Mouse (Mus musculus) MN1 (cell line): ENCODE data around the gene Art4.
A peak's percentile ranks its signal among the peaks of the same experiment; 100 is the strongest.

Source experiments
- DNase-seq: peaks from one replicate; pipeline ENCODE4 v3.0.0-alpha.2; 2016; ENCODE audit warnings: low spot score

Gene Art4

DNA sequence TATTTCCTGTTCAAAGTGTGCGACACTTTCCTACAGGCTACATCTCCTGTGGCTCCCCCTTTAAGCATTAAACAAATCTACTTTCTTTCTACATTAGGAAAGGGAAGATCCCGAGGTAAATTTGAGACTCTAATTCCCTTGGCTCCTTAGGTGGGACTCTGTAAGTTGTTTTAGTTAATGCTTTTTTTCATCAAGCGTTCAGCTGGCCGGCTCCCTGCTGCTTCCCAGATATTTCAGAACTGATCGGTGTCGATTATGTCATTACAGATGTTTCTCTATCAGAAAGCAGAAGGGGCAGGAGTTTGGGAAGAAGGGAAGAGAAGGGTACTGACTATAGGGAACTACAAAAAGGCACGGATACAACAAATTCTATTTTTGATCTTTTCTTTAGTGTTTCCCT is 30.4 kb downstream of the Art4 start:
- peak; percentile 42 for DNase-seq

DNA sequence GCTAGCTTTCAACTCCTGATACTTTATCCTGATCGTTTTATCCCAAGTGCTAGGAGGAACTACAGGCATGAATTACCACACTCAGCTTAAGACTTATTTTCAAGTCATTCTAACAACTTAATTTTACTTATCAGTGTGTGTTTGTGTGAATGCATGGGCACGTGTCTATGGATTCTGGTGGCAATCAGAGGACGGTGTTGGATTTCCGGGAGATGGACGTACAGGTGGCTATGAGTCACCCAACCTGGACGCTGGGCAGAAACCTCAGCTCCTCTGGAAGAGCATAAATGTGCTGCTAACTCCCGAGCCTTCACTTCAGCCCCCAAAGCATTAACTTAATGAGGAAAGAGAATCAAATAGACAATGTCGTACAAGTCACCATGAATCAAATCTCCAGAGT is 32.5 kb downstream of the Art4 start:
- no peak for DNase-seq

DNA sequence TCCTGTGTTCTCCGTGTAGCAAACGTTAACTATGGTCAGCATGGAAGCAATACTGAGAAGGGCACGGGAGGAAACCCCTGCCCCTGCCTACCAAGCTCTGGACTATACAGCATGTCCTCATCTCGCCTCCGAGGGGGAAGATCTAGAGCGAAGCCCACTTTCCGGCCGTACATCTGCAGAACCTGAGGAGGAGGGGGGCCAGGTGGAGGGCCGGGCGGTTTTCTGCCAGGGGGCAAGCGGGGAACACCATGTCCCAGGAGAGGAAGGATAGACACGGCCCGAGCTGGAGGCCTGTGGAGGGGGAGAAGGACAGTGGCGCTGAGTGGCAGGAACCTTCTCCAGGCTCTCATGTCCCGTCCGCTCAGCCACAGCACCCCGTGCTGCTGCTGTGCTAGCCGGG is 36.4 kb downstream of the Art4 start:
- no peak for DNase-seq

DNA sequence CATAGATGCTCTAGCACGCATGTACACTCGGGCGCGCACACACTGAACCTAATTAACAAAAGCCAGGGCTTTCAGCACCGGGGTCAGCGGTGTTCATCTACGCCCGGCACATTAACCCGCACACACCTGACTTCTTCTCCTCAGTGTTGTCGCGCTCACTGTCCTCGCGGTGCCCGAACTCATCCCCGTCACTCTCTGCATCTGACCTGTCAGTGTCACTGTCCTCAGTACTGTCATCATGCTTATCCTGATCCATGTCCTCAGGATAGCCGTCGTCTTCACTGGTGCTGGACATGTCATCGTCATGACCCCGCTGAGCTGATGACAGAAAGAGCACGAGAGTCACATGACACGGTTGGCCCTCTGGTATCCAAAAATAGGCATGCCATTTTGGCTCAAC is 37.2 kb downstream of the Art4 start:
- DNase-seq, result no peak

DNA sequence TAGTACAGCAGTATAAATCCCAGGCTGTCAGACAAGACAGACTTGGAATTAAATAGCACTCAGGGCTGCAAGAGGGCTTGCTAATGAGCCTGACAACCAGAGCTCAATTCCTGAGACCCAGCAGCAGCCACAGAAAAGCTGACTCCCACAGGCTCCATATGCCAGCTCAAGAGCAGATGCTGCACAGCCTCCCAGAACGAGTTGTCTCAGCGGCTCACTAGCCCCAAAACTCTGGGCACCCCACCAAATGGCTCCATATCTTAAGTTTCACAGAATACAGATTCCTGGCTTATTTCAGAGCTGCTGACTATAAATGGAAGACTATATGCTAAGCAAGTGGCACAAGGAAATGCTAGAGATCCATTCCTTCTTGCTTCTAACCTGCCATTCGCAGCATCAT is 40.0 kb downstream of the Art4 start:
- no peak for DNase-seq

DNA sequence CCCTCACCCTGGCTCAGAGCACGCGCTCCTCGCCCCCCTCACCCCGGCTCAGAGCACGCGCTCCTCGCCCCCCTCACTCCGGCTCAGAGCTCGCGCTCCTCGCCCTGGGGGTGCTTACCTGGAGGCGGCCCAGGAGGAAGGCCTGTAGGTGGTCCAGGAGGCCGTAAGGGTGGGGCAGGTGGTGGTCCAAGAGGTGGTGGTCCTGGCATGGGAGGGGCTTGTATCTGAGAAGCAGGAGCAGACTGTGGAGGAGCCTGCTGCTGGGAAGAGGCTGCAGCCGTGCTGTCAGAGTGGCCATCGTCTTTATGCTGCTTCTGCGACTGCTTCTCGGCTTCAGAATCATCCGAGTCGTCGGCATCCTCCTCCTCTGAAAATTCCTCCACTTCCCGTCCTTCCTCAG is 40.7 kb downstream of the Art4 start:
- no peak for DNase-seq

DNA sequence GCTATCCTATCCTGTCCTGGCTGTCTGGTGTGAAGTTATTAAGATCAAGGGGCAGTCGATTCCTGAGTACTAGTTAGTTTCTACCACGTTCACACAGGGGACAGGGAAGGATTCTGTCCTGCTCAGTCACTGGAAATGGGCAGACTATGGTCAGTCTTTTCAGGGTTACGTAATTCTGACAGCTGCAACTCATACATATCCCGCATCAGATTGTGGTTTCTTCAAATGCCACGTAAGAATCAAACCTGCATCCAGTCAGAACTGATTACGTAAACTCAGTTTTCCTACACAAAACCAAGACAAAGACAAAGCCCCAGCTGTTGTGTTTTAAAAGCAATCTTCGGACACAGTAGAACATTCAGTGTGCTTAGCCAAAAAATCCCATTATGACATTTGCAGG is 42.2 kb downstream of the Art4 start:
- no peak for DNase-seq

DNA sequence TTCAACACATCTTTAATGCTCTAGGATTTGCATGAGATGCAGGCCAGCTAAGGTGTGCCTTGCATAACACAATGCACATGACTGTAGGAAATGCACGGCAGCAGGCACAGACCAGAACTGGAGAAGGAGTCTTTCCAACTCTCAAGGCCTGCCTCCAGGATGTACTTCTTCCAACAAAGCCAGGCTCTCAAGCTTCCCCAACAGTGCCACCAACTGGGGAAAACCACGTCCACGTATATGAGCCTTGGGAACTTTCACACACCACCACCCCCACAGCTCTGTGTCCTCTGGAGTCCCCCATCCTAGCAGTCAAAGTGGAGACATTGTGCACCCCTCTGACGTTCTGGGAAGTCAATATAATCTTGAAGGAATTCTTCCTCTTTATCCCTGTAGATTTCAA is 44.4 kb downstream of the Art4 start:
- DNase-seq, result peak; percentile 30

DNA sequence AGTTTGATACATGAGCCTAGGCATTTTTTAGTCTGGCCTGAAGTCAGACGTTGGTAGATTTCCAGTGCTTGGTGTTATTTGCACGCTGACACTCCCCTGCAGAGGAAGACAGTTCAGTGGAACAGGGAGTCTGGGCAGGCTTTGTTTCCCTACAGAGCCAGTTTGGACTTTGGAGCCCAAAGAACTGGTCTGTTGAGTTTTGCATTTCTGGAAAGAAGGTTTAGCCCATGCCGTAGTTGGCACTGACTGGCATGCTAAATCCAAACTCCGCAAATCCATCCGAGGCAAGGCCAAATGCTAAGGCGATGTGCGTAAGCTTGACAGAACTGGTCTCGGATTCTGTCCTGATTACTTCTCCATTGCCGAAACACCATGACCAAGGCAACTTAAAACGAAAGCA is 46.3 kb downstream of the Art4 start:
- DNase-seq, result no peak

DNA sequence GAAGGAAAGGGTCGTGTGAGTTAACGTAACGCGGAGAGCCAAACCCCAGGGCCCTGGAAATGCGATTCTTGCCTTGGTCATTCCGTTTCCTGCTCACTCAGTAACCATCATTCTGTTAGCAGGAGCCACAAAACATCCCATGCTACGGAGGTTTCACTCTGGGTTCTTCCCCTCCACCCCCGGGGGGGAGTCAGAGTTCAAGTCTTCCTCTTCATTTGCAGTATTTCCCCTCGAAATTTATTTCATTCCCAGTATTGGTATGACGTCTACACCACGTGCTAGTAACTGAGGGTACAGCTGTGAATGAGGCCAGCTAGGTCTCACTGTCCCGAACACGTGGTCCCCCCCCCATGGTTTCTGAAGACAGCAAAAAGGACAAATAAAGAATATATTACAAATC is 47.9 kb downstream of the Art4 start:
- no peak for DNase-seq

DNA sequence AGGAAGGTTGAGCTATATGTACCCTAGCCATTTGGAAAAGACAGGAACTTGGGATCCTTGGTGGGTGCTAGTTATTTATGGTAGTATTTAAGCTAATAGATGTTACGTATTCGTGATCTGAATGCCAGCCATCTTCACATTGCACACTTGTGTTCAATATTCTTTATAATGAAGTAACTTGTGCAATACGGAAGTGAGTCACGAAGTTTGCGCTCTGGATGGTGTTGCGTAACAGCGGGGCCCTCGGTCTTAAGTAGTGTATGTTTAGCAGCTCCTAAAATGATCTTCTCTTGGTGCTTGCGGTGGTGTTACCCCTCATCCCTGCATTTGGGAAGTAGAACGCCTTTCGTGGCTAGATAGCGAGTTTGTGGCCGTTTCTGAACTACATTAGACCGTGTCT is 48.5 kb downstream of the Art4 start:
- DNase-seq, result peak; percentile 51

DNA sequence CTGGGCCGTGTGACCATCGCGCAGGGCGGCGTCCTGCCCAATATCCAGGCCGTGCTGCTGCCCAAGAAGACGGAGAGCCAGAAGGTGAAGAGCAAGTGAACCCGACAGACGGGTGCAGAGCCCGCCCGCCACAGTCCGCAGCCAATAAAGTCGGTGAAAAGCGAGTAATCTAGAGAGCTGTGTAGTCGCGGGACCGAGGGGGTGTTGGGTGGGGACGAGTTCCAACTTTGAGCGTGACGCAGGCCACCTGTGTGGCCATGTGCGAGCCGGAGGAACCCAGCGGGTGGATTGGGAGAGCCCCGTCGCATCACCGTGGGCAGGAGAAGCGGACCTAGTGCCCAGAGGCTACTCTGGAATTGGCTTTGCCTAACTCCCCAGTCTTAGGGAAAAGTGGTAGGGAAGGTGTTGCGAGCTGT is 48.9 kb downstream of the Art4 start:
- DNase-seq, result peak; percentile 50

DNA sequence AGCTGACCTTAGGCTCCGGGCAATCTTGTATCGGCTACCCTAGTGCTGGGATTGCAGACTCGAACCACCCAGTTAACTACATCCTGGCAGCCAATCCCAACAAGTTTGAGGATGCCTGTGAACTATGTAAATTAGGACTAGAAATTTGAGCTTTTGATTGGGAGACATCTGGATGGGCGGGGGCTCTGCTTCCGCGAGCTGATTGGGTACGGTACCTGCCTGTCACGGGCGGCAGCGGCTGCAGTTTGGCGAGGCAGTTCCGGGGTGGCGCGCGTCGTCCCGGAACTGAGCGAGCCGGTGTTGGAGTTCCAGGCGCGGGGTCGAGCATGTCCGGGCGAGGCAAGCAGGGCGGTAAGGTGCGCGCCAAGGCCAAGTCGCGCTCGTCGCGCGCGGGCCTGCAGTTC is 49.5 kb downstream of the Art4 start, which contains the start of gene H2afj:
Gene H2afj (plus strand): TSS at position 231 of the 404 bp plus-strand sequence.
- peak; percentile 96 for DNase-seq

DNA sequence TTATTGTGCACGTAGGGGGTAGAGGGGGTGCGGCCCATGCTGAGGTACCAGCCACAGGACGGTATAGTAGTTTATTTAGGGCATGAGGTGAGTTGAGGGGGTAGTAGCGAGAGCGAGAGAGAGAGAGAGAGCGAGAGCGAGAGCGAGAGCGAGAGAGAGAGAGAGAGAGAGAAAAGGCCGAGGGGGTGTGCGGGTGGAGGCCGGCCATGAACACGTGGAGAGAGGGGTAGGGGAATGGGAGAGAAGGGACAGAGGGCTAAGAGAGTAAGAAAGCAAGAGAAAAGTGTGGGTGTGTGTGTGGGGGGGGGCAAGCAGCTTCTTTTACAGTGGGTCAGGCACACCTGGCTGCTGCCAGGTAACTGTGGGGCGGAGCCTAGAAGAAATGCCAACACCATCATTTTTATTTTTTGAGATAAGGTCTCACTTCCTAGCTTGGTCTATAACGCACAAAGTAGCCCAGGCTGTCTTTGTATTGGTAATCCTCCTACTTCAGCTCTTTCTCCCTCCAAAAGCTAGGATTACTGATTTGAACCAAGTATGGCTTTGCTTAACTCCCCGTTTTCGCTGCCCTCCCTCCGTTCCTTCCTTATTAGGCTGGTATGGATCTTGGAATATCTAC is 50.0 kb downstream of the Art4 start:
- peak; percentile 47 for DNase-seq

DNA sequence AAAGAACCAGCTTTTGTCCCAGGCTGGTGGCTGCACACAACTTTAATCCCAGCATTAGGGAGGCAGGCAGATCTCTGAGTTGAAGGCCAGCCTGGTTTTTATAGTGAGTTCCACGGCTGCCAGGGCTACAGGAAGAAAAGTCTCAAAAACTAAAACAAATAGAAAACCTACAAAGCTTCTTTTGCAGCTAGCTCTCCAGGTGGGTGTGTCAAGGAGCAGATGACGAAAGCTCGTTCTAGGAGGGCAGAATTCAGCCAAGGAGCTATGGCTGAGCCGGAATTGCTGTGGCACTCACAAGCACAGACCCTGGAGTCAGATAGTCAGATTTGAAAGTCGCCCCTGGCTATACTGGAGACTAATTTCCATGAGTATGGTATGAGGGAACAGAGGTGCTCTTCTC is 50.7 kb downstream of the Art4 start:
- no peak for DNase-seq

DNA sequence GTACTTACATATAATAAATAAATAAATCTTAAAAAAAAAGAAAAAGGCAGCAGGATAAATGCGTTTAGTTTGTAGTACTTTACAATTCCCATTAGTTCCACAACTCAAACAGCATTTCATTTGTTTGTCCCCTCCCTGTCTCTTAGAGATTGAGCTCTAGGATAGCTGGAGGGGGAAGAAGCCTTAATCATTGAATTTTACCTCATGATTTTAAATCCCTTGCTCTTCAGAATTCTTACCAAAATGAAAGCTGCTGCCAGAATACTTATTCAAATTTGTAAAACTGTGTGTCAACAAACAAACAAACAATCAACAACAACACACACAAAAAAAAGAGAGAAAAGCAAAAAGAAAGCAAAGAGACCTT is 52.1 kb downstream of the Art4 start:
- no peak for DNase-seq

DNA sequence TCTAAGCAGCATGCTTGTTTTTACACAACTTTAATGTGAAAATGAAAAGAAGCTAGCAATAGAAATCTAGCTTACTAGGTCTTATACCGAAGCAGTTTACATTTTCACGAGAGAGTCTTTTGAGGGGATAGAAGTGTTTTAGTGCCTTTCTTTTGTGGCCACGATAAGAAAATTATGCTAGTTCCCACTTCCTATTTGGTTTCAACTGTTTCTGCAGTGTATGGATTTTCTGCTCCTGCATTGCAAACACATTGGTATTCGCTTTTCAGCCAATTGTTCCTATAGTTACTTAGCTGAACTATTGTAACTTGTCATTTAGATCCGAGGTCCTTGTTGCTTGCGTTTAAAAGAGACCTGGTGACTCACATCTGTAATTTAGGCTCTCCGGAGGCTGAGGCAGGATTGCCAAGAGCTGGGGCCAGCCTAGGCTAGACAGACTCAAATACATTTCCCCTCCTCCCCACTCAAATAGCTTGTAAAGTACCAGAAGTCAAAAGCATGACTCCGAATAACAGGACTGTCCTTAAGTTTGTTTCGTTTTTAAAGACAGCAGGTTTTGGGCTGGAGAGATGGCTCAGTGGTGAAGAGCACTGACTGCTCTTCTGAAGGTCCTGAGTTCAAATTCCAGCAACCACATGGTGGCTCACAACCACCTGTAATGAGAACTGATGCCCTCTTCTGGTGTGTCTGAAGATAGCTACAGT is 52.7 kb downstream of the Art4 start:
- DNase-seq, result peak; percentile 73

DNA sequence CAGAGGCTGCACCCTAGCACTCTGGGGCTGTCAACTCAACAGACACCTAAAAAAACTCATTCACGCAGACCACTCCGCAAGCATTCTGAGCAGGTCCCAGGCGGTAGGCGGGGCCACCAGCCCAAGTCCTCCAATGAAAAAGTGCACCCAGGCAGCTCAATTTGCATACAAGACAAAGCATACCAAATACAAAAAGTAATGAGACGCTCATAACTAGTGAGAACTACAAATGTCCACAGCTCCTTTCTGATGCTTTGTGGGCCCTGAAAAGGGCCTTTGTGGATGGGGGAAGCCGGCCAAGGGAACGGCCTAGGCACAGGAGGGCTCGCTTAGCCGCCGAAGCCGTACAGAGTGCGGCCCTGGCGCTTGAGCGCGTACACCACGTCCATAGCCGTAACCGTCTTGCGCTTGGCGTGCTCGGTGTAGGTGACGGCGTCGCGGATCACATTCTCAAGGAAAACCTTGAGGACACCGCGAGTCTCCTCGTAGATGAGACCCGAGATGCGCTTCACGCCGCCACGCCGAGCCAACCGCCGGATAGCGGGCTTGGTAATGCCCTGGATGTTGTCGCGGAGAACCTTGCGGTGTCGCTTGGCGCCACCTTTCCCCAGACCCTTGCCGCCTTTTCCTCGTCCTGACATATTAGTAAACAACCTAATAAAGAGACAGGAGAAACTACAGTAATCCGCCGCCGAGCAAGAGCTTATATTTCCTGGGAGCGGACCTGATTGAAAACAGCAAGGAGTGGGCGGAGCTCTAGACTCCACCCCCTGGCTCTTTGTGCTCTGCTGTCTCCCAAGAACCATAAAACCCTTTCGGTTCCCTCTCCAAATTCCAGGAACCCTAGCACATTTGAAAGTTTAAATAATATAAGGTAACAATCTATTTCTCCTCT is 53.5 kb downstream of the Art4 start, which contains the start of gene Hist4h4:
Gene Hist4h4 (minus strand): TSS at position 677 of the 895 bp plus-strand sequence.
- DNase-seq, result peak; percentile 96

DNA sequence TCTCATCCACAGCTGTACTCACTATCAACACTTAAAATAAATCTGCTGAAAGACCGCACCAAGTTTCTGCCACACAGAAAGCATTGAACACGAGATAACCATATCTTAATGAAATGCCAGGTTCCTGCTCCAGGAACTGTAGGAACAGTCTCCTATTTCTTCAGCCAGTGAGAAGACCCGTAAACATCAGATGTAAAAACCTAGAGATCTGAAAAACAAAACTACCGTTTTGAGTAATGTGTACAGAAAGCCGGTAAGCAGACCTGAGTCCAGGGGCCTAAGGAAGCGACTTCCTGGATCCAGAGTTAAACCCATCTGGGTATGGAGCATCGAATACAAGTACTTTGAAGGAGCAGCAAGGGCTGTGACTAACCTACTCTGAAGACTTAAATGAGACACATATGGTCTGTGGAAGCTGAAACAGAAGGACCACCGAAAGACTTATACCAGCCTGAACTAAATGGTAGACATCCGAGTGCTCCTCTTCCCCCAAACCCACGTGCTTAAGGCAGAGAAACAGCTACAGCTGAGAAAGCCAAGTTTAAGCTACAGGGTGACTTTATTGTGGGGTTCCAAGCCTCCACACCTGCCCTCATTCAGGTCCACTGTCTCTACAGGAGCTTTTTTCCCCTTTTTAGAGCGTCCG is 54.3 kb downstream of the Art4 start:
- no peak for DNase-seq

DNA sequence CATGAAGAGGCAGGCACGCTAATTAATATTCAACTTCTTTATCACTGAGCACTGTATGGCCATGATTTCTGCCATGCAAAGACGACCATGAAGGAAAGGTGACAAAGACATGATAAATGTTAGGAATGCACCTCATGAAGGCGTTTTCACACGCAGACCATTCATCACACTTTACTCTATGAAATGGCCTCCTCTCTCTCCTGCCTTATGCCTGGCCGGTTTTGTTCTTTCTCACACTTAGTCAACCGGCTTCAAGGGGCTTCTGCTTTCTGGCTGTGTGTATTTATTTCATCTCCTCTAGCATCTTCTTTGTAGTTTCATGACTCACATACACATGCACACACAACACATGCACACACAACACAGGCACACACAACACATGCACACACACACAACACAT is 56.3 kb downstream of the Art4 start:
- no peak for DNase-seq

DNA sequence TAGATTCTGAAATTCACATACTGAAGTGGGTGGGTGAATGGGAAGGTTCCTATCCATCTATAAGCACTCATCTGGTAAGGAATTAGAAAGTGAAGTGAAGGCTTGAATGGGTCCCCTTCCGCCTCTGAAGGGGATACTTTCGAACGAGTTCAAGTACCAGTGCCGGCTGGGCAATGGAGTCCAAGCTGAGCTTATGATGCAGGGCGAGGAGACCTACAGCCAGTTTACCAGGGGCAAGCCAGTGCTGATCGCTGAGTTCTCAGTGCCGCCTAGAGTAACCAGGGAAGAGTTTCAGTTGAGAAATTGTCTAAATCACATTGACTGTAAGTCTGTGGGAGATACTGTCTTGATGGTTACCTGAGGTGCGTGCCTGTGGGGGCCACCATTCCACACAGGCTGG is 56.8 kb downstream of the Art4 start:
- DNase-seq, result no peak
